Mouse (Mus musculus) layer of hippocampus, postnatal 36 days (tissue): ENCODE data around the gene Vps53. TPM values are rescaled to one million over a fixed set of nuclear protein-coding genes. Genes with fewer than 3 reads are reported as not detected.

Source experiments
- DNase-seq, 2 experiments: peaks; one replicate each; pipeline ENCODE4 v3.0.0; 2022
- total RNA-seq, 2 experiments: library from RNA; stranded (reverse); gene quantifications; 2 replicates each; pipeline ENCODE4 v1.2.3; 2021

Vps53 gene
- total RNA-seq, 2 experiments from 2014 or later, result 92.2 to 99.8 TPM

DNA sequence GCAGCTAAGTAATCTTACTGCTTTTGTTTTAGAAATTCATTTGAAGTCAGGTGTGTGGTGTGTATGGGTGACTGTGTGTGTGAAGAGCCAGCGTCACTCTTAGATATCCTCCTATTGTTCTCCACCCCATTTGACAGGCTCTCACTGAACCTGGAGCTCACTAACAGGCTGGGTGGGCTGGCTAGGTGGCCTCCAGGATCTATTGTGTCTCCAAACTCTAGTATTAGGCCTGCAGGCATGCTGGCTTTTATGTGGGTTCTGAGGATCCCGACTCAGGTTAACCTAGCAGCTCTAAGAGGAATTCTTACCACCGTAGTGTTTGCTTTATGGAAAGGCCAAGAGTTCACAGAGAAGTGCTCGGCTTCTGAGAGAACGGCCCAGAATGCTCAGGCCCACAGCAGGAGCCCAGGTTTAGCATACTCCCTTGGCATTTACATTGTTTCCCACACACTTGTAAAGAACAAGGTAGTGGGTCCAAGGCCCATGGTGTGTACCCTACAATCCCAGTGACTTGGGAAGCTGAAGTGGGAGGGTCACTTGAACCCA is 128.4 kb downstream of the Vps53 start:
- DNase-seq, result no peak

- no peak for DNase-seq
Measured at GRCm38 (mm10) chr11:76050509-76050908, 128.9 kb downstream of the Vps53 start.

GRCm38 (mm10) chr11:76045367-76045766 is 134.1 kb downstream of the Vps53 start:
- DNase-seq, result no peak

- DNase-seq, result no peak
Measured at GRCm38 (mm10) chr11:76044468-76044867, 135.0 kb downstream of the Vps53 start.

GRCm38 (mm10) chr11:76042882-76043281 is 136.6 kb downstream of the Vps53 start:
- peak in 1 of 2 experiments; percentile 15 for DNase-seq

- no peak for DNase-seq
Measured at GRCm38 (mm10) chr11:76042041-76042638, 137.3 kb downstream of the Vps53 start.

DNA sequence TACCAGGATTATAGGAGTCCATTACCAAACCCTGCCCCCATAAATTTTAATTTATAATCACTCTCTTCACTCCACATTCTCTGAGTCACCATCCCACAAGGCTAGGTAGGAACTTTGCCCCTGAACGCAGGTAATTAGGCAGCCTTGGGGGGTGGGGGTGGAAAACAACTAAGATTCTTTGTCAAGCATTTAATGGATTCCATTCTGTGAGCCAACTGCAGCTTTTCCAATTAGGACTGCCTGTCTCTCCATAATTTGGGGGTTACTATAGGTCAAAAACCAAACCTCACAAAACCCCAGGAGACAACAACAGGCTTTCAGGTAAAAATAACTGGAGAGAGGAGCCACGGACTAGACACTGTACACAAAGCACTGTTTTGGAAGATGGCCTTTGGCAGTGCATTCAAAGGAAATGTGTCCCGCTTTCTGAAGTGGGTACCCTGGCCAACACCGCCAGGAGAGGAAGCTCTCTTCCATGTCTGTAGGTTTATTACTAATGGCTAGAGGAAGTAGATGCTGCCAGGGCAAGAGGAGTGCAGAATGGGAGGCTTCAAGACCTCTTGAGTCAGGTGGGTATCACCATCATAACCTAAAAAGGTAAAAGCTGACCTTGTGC is 138.6 kb downstream of the Vps53 start:
- no peak for DNase-seq

DNA sequence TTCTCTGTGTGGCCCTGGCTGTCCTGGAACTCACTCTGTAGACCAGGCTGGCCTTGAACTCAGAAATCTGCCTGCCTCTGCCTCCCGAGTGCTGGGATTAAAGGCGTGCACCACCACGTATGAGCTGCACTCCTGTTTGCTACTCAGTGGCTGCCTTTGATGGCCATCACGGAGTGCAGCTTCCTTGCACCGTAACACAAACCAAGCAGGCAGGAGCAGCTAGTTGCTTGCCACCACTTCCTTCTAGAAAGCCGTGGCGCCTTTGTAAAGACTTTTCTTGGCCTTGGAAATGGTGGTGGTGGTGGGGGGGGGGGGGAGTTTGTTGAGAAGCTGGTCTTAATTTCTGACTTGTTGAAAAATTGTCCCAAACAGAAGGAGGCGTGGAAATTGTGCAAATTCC is 139.3 kb downstream of the Vps53 start:
- DNase-seq, result no peak

- no peak for DNase-seq
Measured at GRCm38 (mm10) chr11:76039271-76040053, 140.0 kb downstream of the Vps53 start.

DNA sequence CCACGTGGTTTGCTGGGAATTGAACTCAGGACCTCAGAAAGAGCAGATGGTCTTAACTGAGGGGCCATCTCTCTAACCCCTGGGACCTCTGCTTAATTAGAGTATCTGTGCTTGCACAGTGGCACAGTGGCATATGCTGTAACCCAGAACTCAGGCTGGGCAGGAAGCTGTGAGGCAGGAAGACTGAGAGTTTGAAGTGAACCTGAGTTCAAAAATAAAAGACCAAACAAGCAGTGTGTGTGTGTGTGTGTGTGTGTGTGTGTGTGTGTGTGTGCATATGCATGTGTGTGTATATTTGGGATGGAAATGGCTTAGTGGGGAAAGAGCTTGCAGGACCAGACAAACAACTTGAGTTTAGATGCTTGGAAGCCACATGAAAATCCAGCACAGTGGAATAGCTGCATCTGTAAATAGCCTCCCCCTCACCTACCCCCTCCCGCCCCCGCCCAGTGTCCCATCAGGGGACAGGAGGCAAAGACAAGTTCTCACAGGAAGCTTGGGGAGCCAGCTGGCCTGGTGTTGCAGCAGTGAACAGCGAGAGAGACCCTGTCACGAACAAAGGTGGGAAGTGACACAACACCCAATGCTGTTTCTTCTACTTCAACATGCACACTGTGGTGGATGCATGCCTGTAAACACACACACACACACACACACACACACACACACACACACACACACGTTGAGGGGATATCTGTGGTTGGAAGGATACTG is 141.7 kb downstream of the Vps53 start:
- no peak for DNase-seq

DNA sequence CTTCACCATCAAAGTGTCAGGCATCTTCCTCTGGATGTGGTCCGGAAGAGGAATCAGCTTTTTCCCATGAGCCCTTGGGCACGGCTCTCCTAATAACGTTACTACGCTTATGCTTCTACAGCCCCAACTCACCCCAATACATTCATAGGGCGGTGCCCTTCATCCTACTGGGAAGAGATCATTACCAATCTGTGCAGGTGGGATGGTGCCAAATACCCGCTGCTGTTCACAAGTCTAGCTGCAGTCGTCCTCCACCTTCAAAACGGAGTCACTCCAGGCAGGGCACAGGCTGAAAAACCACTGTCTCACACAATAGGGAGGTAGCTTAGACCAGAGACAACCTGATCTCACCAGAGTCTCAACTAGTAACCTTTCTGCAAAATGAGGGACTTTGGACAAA is 144.3 kb downstream of the Vps53 start:
- DNase-seq, result no peak

- no peak for DNase-seq
Measured at GRCm38 (mm10) chr11:76033836-76034235, 145.6 kb downstream of the Vps53 start.

DNA sequence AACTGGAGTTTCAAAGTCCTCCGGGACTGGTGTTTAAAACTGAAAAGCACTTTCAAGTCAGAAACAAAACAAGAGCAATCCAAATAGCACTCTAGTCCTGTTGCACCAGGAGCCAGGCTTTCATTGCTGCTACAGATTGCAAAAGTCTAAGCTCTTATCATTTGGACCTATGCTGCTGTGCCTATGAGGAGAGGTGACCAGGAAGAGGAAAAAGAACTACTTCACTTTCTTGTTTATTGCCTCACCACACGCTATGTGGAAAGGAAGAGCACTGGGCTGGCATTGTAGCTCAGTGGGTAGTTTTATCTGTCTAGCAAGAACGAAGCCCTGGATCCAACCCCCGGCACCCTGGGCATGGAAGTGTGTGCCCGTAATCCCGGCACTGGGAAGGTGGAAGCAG is 146.1 kb downstream of the Vps53 start:
- DNase-seq, result no peak

DNA sequence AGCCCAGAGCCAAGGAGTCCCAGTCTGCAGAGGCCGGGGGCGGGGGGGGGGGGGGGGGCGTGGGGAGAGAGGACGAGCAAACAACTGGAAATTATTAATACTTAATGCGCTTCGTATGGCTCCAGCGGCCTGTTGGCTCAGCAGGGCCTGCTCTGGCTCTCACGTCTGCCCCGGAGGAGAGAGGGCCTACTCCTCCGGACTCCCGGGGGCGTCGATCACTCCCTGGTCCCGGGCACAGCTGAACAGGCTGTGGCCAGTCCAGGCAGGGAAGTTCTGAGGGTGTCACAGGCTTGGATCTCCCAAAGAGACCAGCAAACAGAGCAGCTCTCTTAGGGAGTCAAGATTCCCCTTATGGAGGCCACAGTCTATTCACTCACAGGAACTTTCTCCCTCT is 151.4 kb downstream of the Vps53 start:
- DNase-seq, result no peak

DNA sequence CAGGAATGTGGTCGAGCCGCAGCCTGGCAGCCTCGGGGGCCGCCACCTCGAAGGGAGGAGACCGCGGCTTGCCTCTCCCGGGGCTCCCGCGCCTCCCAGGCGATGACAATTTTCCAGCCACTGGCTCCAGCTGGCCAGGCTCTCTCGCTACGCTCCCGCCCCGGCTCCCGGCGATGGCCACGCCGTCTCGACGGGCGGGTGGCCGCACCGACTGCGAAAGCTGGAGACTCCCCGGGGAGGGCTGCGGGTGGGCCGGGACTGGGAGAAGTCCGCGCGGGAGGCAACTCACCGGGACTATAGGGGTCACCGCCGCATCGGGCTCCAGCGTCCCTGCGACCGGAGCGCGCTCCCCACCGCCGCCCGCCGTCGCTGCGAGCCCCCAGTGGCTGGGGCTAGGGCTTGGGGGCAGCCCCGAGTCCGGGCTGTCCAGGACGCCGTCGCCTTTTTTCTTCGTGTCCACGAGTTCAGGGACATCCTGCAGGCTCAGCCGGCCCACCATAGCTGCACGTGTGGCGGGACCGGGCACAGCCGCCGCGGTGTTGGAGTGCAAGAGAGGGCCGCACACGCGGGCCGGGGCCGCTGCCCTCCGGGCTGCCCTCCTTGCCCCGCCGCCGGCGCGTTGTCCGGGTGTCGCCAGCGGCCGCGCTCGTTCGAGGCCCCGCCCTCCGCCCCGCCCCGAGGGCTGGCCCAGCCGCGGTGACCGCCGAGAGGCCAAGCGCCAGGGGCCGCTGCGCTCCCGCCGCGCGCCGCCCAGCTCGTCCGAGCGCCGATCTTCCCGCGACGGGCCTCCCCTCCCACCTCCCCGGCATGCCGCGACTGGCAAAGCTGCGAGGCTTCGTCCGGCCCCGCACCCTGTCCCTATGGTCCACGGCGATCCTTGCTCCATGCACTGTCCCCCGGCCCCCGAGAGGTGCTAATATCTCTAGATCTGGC is 152.0 kb downstream of the Vps53 start, which contains the start of gene Rflnb:
TSS of gene Rflnb (minus strand) at position 644 of the 933 bp plus-strand sequence.
- DNase-seq, result peak; percentile 66 to 67

GRCm38 (mm10) chr11:76026527-76027138 is 152.8 kb downstream of the Vps53 start:
- no peak for DNase-seq

DNA sequence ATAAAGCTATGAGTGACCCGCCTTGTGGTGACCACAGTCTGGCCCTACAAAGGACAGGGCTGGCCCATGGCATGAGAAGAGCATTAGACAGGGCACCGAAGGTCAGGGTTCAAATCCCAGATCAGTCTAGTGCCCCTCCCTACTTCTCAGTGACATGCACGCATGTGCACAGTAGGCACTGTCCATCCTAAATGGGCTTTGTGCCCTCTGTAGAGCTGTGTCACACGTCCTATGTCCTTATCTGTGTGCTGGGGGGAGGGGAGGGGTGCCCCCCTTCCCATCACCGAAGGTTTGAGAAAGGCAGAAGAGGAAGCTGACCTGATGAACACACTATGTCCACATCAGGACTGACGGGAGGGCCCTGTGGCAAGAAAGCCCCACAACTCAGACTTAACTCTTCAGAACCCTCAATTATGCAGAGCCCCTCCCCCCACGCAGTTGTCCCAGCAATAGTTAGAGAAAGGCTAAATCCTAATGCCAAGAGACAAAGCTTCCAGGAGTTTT is 154.3 kb downstream of the Vps53 start:
- DNase-seq, result no peak

DNA sequence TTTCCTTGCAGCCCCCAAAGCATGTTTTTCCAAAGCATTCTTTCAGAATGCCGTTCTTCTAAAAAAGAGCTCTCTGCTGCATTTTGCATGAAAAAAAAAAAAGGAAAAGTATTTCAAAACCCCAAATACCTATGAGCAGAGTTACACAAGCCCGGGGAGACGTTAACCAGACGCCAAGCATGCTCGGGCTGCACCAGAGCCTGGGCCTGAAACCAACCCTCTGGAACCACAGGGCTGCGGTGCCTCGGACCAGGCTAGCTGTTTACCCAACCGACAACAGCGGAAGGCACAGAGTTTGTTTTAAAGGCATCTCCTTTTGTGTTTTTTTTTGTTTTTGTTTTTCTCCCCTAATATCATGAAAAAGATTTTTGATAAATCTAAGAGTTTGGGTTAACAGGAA is 158.5 kb downstream of the Vps53 start:
- no peak for DNase-seq

DNA sequence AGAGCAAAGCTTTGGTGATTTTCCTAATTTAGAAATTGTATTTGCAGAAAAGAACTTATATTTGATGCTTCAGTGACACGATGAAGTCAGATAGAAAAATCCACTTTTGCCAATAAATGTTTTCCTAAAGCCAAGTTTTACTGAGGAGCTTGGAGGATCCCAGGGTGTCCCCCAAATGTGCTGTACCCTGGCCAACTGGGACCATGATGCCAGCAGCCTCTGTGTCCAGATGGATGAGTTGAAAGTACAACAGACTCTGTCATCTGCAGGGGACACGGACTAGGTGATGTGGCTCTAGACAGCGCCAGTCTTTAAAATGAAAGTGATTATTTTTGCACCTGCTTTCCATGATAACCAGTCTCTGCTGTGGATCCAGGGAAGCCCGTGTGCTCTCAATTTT is 159.6 kb downstream of the Vps53 start:
- no peak for DNase-seq

- no peak for DNase-seq
Measured at GRCm38 (mm10) chr11:76015814-76016213, 163.6 kb downstream of the Vps53 start.

DNA sequence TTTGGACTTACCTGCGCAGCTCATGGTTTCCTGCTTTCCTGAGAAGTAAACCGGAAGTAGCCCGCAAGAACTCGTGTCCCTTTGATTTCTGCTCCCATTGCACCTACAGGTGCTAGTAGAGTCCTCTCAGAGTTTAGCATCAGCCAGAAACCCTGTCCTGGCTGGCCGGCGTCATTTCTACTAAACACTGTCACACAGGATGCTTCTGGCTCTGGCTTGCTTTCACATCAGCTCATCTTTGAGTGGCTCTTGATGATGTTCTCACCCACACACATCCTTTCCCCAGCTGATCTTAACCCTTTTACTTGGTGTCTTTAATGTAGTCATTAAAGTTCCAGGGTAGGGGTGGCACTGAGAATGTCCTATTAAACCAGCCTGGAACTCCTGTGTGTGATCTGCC is 164.2 kb downstream of the Vps53 start:
- no peak for DNase-seq
